Mouse (Mus musculus): Measurements from ENCODE around the gene Slc26a9. TPM values are rescaled to one million over a fixed set of nuclear protein-coding genes. Genes with fewer than 3 reads are reported as not detected.

Gene Slc26a9
- polyA plus RNA-seq, 2 experiments from 2014 or later: not detected

DNA sequence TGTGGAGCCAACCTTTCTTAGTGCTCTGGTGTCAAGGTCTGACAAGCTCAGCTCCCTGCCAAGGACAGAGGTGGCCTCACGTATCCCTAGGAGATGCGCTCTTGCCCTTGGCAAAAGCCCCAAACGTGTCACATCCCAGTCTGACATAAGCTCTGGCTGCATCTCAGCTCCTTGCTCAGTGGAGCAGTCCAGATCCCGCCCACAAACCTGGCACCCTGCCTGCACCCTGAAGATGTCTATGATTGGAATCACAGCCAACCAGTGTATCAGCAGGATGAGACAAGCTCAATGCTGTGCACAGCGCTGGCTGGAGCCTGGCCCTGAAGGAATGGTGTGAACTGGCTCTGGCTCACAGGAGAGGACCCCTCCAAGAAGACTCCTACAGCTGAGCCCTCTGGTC, 6.6 kb upstream of the Slc26a9 start:
- ATAC-seq: no peak

DNA sequence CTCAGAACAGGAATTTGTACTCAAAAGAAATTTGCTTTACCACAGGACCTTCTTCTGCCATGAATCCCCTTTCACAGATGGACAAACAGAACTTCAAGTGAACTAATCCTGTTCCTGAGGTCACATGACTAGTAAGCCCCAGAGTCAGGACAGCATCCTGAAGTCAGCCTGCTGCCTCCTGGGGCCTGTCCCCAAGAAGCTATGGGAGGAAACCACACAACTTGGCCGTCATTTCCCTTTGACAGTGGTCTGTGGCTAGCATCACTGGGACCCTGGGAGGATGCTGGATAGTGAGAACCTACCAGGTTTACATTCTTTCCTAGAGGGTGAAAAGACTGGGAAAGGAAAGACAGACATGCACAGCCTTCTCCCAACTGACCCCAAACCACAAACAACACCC, 5.1 kb upstream of the Slc26a9 start:
- no peak for ATAC-seq

DNA sequence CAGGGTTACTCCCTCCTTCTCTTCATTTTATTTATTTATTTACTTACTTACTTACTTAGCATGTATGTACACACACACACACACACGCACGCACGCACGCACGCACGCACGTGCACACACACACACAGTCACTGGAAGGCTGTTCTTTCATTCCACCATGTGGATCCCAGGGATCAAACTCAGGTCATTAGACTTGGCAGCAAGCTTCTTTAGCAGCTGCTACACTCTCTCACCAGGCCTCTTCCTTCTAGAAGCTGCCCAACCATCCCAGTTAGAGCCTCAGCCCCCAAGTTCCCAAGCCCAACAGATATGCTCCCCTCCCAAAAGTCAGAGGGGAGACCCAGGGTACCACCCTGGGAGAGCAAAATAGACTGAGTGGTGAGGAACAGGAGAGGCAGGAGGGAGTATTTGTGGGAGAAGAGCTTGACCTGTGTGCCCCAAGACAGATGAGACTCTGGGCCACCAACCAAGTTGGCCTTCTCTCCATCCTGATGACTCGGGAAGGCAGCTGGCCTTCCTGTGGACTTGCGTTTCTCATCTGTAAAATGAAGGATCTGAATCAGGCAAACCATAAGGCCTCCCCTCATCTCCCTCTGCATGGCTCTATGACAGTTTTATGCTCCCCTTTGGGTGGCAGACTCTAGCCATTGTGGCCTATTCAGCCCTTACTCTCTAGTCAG, 4.2 kb upstream of the Slc26a9 start:
- ATAC-seq: no peak

DNA sequence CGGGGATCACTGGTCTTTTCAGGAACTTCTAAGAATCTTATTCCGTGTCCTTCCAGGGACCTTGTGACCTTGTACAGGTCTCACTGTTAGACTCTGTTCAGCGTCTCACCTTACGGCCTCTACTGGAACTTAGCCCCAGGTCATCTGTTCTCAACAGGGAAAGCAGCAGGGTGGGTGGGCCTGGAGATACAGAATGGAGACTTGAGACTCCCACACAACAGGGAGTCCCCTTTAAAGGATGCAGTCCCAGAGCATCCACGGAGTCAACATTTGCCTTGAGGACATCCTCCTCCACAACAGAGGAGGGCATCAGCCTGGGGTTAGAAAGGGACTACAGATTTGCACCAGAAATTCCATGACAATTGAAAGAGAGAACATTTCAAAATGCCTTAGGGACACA, 1.6 kb downstream of the Slc26a9 start:
- no peak for ATAC-seq

DNA sequence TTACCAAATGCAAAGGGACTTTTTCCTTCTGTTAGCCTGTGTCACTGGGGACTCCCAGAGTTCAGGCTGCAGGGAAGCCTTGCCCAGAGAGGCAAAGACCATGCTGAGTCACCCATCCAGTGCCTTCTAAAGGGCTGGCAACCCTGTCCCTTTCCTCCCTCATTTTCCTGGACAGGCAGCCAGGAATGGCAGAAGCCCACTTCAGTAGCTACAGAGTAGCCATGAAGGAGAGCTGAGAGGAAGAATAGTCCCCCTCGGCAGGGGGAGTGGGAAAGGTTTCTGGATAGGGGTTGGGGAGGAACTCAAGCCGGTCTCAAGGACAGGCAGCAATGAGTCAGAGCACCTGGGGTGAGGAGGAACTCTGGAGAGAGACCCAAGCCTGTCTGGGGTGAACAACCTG, 3.9 kb downstream of the Slc26a9 start:
- ATAC-seq: no peak

DNA sequence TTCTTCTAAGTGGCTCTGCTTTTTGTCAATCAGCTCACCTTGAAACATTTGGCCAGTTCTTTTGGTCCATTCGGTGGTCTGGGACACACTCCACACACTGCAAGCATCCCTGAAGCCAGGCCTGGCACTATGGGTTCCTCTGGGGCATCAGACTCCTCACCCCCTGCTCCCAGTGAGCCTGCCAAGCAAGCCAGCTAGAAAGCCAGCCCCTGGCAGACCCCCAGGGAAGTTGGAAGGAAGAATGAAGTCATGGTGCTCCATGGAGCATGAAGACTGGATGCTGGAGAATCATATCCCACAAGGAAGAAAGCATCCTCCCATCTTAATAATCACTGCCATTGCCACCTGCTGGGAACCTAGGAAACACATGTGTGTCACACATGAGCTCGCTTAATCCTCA, 4.8 kb downstream of the Slc26a9 start:
- ATAC-seq: no peak

DNA sequence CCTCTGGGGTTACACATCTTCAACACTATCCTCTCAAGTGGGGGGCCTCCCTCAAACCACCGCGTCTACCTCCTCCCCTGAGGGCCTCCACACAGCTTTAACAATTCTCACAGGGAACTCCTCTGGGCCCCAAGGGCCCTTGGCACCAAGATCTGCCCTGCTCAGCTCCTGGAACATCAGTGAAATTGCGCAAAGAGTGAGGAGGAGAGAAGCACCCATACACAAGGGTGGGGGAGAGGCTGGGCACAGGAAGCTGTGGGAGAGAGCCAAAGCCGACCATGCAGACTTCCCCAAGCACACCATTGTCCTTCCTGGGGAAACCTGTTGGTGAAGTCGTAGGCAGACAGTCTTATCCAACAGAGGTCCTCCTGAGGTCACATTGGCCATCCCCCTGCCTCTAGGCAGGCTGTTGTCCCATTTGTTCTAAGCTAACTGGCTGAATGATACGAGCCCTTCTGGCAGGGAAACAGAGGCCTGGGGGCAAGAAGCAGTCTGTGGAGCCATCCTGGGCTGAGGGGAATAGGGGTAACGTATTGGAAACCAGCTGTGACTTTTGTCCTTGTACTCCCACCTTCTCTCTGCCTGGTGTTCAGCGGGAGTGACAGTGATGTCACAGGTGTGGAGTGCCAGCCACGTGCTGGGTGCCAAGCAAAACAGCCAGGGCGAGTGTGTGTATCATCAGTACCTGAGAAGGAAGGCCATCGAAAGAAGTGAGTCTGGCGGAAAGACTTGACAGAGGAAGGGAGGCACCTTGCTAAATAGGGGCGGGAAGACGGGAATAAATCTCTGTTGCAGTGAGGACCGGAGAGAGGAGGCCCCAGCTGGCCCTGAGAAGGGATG, 6.1 kb downstream of the Slc26a9 start:
- ATAC-seq: no peak

DNA sequence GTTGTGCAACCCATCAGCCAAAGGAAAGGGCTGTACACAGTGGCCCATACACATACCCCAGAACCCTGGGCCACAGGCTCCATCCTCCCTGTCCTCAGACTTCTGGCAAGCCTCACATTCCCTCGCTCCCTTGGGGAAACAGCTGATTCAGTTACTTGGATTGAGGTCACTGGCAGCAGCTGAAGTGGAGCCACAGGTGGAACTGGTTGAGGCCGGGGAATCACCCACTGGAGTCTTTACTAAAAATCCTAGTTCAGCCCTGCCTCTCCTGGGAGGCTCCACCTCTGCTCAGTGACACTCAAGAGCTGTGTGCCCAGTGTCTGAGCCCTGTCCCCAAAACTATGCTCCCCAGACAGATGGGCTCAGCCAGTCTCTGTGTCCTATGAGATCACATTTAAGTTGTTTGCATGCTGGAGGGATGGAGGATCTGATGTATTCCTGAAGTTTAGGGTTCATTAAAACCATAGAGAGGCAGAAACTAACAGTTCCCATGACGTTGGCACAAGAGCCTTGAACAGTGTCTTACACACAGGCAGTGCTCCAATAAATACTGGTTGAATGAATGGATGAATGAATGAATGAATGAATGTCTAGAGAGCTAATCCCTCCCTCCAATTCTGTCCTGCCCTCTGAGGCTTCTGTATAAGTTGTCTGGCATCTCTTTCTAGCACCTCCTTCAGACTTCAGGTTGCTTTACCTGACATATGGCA, 7.5 kb downstream of the Slc26a9 start:
- ATAC-seq: no peak

DNA sequence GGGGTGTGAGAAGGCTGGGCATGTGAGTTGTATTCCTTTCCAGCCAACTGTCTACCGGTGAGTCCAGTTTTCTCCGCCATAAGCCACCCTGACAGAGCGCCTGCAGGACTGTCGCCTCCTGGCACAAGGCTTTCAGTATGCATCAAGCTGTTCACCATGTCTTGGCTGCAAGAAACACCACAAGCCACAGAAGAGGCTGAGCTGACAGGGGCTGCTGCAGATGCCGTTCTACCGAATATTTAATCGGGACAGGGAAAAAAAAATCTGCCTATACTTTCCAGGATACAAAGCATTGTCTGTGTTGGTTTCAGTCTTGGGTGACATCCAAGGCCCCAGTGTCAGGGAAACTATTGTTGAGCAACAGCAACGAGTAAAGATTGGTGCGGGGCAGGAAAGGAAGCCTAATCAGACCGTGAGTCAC, 8.1 kb downstream of the Slc26a9 start:
- no peak for ATAC-seq

DNA sequence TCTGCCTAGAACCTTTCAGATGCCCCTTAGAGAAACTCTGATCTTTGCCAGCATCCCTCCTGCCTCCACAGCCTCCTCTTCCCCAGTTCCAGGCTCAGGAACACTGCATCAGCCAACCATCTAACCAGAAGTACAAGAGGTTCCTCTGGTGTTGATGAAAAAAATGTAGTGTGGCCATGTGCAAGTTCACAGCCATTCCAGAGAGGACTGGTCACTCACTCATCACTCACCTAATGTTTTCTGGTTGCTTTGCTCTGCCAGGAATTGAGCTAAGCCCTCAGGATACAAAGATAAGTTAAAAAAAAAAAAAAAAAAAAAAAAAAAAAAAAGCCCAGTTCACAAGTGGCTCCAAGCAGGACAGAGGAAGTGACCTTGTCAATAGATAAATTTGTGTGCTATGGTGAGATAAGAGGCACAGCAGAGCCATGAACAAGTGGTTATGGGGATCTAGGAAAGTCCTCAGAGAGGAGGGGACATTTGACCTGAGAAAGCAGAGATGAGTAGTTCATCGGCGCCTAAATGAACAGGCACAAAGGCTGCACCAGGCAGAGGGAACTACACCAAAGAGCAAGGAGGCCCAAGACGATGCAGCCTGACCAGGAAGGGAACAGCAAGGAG, 10.5 kb downstream of the Slc26a9 start:
- ATAC-seq: no peak

DNA sequence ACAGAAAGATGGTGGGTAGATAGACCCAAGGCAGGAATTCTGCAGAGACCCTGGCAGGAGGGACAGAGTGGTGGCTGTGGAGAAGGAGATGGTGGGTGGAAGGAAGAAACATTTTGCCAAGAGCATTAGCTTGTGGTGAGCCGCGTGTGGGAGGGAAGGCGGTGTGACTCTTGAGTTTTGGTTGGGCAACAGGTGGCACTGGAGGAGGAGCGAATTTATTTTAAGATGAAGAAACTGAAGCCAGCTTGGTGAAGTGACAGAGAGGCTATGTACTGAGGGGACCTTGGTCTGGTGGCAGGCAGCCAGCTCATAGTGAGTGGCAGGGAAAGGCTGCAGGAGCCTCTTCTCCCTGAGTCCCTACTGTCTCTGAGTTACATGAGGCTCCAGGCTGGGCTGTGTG, 11.1 kb downstream of the Slc26a9 start:
- no peak for ATAC-seq

DNA sequence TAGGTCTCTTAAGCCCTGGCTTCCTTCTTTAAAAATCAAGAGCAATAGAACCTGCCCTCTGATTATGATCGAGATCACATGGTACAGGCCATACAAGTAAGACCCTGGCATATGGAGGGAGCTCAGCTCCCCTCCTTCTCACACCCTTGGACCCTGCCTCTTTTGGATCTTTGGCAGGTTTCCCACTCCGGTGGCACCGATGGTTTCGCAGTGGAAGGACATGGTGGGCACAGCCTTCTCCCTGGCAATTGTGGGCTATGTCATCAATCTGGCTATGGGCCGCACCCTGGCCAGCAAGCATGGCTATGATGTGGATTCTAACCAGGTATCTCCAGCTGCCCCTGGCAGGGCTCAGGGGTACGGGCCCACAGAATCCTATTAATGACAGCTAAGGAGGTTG, 13.4 kb downstream of the Slc26a9 start:
- no peak for ATAC-seq

DNA sequence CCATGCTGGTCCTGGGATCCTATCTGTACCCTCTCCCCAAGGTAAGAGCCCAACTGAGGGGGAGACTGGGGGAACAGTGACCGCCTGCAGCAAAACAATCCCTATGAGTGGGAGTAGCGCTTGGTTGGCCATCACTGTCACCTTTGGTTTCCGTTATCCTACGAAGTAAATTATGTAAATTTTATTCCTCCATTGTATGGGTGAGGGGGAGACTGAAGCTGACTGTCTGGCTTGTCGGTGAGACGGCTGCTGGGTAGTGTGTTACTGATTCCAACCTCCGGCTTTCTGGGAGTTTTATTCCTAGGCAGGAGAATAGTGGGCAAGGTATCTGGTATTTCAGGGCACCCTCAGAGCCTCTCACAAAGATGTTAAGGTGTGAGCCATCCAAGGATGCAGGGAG, 15.0 kb downstream of the Slc26a9 start:
- no peak for ATAC-seq

DNA sequence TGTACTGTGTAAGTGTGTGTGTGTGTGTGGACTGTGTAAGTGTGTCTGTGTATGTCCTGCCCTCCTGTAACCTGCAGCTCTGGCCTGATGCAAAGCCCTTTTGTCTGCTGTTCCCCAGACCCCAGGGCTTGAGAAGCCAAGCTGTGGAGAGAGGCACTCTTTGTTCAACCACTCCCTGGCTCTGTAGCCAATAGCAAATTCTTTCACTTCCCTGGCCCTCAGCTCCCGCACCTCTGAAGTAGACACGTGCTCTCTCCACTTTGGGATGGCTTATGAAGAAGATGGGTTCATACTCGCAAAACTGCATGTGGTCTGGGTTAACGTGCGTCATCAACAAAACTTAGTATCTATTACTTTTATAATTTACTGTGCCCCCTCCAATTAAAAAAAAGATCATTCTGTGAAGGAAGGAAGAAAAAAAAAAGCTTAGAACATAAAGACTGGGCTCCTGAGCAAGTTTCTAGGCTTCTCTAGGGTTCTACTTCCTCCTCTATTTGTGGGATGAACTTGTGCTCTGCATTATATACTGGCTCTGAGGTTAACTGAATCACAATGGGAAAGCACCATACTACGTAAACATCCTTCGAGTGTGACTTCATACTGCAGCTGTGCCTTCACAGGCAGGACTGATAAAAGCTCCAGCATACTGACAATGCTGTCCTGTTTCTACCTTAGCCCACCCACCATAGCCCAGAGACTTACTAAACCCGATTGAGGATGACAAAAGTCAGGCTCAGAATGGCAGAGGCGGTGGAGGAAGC, 16.0 kb downstream of the Slc26a9 start:
- no peak for ATAC-seq

DNA sequence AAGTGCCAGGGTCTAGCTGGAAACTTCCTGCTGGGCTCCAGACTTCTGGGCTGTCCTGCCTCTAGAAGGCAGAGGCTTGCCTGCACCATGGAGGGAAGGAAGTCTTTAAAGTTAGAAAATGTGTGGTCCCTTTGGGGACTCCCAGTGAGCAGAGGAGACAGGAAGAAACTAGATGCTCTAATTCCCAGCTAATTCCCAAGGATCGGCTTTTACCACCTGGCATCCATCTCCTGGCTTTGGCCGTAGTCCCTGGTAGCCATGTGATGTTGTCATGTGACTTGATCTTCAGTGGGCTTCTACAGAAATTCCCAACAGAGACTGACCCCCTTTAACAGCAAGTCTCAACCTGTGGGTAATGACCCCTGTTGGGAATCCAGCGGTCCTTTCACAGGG, 16.6 kb downstream of the Slc26a9 start:
- ATAC-seq: no peak

DNA sequence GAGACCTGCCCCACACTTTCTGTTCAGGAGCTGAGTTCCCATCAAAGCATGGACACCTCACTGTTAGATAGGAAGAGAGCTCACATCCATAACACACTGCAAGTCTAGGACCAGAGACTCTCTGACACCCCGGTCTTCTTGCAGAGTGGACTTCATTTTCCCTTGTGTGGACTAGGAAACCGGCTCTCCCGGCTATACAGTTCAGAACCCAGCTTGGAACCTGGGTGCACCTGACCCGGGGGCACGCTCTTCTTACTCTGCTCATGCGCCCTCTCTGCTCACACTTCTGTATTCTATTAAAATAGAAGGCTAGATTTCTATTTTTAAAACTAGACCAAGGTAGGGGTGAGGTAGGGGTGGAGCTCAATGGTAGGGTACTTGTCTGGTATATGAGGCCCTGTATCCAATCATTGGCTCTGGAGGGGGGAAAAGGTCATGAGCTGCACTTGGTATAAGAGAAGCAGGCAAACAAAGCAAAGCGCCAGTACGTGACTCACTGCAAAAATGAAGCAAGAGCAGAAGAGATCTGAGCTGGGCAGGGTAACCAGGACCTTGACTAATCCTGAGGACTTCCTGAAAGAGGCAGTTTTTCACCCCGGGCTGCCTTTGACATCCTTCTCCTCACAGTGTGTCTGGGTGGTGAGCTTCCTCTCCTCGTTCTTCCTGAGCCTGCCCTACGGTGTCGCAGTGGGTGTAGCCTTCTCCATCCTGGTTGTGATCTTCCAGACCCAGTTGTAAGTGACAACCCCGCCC, 17.4 kb downstream of the Slc26a9 start:
- no peak for ATAC-seq

DNA sequence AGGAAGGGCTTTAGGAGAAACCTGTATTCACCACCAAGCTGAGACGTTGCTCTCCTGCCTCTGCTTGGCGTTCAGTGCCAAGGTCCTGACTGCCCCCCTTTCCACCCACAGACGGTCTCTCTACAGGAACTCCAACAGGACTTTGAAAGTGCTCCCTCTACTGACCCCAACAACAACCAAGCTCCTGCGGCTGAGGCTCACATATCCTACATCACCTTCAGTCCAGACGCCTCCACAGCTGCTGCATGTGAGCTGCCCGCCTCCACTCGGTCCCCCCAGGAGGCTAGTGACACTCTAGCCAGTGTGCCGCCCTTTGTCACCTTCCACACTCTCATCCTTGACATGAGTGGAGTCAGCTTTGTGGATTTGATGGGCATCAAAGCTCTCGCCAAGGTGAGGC, 19.9 kb downstream of the Slc26a9 start:
- no peak for ATAC-seq

DNA sequence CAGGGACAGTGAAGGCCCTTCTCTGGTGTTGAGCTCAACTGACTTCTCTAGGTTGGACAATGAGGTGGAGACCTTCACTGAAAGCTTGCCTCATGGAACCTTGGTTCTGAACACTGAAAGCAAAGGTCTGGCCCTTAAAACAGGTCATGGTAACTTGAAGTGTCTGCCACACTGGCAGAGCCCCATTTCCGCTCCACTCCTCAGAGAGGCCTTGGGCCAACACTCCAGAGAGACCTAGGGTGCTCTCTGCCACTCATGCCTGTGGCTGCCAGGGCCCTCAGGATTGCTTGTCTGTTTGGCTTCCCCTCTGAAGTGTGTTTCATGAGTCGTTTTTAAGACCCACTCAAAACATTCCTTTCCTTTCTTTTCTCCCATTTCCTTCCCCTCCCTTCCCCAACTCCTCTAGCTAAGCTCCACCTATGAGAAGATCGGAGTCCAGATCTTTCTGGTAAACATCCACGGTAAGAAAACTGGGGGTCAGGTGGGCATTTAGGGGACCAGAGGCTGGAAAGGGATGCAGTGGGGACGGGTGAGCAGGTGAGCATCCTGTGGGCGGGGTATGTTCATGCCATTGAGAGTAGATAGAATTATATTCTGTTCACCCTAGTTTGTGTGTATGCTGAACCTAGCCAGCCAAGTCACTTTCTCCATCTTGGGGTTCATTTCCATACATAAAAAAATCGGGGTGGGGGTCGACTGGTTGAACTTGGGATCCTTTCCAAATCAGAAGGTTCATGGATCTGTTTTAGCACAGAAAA, 20.9 kb downstream of the Slc26a9 start:
- ATAC-seq: no peak

DNA sequence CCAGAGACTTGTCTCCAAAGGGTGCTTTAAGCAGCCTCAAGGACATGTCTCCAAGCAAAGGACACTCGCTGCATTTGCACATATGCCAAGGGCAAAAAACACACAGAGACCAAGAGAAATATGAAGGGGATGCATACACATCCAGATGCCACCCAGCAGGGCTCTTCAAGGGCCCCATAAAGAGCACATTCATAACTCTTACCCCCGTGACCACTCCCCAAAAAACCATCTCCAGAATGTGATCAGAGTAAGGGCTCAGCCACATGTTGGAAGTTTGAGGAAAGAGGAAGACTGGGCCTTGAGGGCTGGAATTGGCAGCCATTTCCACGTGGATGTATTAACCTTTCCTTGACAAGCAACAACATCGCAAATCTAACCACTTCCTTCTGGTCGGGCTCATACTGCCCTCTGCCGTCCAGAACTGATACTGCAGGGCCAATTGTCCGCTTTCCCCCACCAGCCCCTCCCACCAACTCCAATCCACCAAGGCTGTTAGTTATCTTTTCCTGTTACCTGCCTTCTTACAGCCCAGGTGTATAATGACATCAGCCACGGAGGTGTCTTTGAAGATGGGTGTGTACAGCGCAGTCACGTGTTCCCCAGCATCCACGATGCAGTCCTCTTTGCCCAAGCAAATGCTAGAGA, 21.7 kb downstream of the Slc26a9 start:
- ATAC-seq: peak; percentile 80

DNA sequence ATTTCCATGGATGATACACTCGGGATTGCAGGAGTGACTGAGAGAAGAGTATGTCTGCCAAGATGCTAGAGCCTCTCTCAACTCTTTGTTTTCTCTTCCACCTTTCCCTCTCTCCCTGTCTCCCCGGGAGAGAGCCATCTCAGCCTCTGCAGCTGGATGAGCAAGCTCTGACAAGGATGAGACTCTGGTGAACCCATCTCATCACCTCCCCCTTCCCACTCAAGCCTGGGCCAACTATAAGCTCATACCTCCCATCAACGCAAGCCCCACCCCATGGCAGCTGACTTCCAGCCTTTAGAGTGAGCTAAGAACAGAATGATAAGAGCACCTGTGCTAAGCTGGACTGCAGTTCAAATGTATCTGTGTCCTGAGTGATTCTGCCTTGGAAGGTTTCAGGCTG, 25.5 kb downstream of the Slc26a9 start:
- no peak for ATAC-seq
